In genomic region chr12:24746579-24747296, GRCm38 (mm10) we compare ENCODE assay signal across 8 mouse cellular contexts. TPM values are rescaled to one million over a fixed set of nuclear protein-coding genes. Genes with fewer than 3 reads are reported as not detected.
DNase-seq lines count a peak whose midpoint lies in the region; ATAC-seq and TF ChIP-seq lines count a peak whose summit lies in the region.
"Had no signal": no experiment of that assay in that cellular context is flagged by ENCODE, and none has a peak within 500 bp of the region (broad histone marks: within the 10 kb centered on the region; RNA-seq: fewer than 3 reads in every experiment).

No protein-coding gene starts in this region.

- H3K36me3 ChIP-seq in neural tube, embryonic 13.5 days: no peaks in the 10 kb centered on the region
- H3K36me3 ChIP-seq in heart, embryonic 13.5 days: no peaks in the 10 kb centered on the region
- H3K36me3 ChIP-seq in lung, embryonic 14.5 days (ENCODE audit: insufficient read depth): no peaks in the 10 kb centered on the region

- no peak overlapping the region for H3K4me3 ChIP-seq in neural tube, embryonic 13.5 days
- H3K4me3 ChIP-seq in heart, embryonic 13.5 days: no peak overlapping the region
- no peak overlapping the region for H3K4me3 ChIP-seq in lung, embryonic 14.5 days (ENCODE audit: low read depth, low read length)
- H3K4me3 ChIP-seq: megakaryocyte, embryonic 14.5 days had no signal

- DNase-seq in neural tube, embryonic 10.5 days (ENCODE audit: extremely low spot score, low spot score): no peak
- peak; percentile 62 for DNase-seq in lung, embryonic 14.5 days
- no peak for DNase-seq in layer of hippocampus, adult 18-20 months (ENCODE audit: low spot score in 2 of 2)
- DNase-seq in right cerebral cortex, postnatal 4 days: no peak
- DNase-seq in urinary bladder, postnatal 25 days (ENCODE audit: low spot score): no peak

- 31% methylated on average over 5 of the region's 5 CpGs for WGBS in neural tube, embryonic 13.5 days
- 46% methylated on average over 5 of the region's 5 CpGs for WGBS in heart, embryonic 13.5 days
- 51% methylated on average over 5 of the region's 5 CpGs for WGBS in lung, embryonic 14.5 days

- H3K9me3 ChIP-seq in neural tube, embryonic 13.5 days: no peaks in the 10 kb centered on the region
- no peaks in the 10 kb centered on the region for H3K9me3 ChIP-seq in heart, embryonic 13.5 days
- H3K9me3 ChIP-seq in lung, embryonic 14.5 days (ENCODE audit: low read depth, low read length): no peaks in the 10 kb centered on the region
- H3K9me3 ChIP-seq: megakaryocyte, embryonic 14.5 days had no signal

- ATAC-seq in neural tube, embryonic 13.5 days (ENCODE audit: low read depth): peak; percentile 72
- no peak for ATAC-seq in heart, embryonic 13.5 days (ENCODE audit: extremely low read depth, insufficient number of reproducible peaks, low FRiP score, low TSS enrichment)
- ATAC-seq in lung, embryonic 14.5 days (ENCODE audit: insufficient read depth): peak; percentile 69; the same call in 1 of the 2 replicates

- TF ChIP-seq CTCF in lung, embryonic 14.5 days (IDR thresholded peaks at IDR 0.05; ENCODE audit: low read depth): no peak

- H3K4me1 ChIP-seq in neural tube, embryonic 13.5 days (replicated peaks): peaks cover 17% of the 10 kb centered on the region
- peaks cover 16% of the 10 kb centered on the region for H3K4me1 ChIP-seq in heart, embryonic 13.5 days
- no peaks in the 10 kb centered on the region for H3K4me1 ChIP-seq in lung, embryonic 14.5 days (ENCODE audit: insufficient read depth)

- no peak overlapping the region for H3K4me2 ChIP-seq in neural tube, embryonic 13.5 days
- no peak overlapping the region for H3K4me2 ChIP-seq in heart, embryonic 13.5 days
- H3K4me2 ChIP-seq in lung, embryonic 14.5 days: no peak overlapping the region

- H3K27me3 ChIP-seq in neural tube, embryonic 13.5 days: no peaks in the 10 kb centered on the region
- H3K27me3 ChIP-seq in heart, embryonic 13.5 days (replicated peaks): no peaks in the 10 kb centered on the region; the same call in 1 of the 2 replicates
- H3K27me3 ChIP-seq in lung, embryonic 14.5 days (ENCODE audit: insufficient read depth, low read length): no peaks in the 10 kb centered on the region

- H3K9ac ChIP-seq in neural tube, embryonic 13.5 days: no peak overlapping the region
- H3K9ac ChIP-seq in heart, embryonic 13.5 days: no peak overlapping the region
- H3K9ac ChIP-seq in lung, embryonic 14.5 days: no peak overlapping the region

- peak overlapping the region; percentile 79 for H3K27ac ChIP-seq in neural tube, embryonic 13.5 days (replicated peaks)
- 0 out of 2 replicates have a peak overlapping the region, but pooled peaks have one; percentile 12 for H3K27ac ChIP-seq in heart, embryonic 13.5 days (replicated peaks)
- peak overlapping the region; percentile 26; the same call in 1 of the 2 replicates for H3K27ac ChIP-seq in lung, embryonic 14.5 days (ENCODE audit: low read depth)

RNA-seq across cellular contexts. Expression of gene Rrm2, which starts 38.7 kb away (rescaled TPM):
- 52.2 and 62.1 TPM in 2 replicates for polyA plus RNA-seq in neural tube, embryonic 13.5 days (2015; fragmentation: Nextera tagmentation; extraction: Ambion mirVana)
- polyA plus RNA-seq in heart, embryonic 13.5 days (2015; fragmentation: Nextera tagmentation; extraction: Ambion mirVana): 248 and 263 TPM in 2 replicates
- polyA plus RNA-seq in lung, embryonic 14.5 days (2014; fragmentation: Nextera tagmentation; extraction: Ambion mirVana): 219 and 221 TPM in 2 replicates
- total RNA-seq in layer of hippocampus, adult 18-20 months (2021): 1 to 10 TPM in 1 of 2 experiments, under 1 TPM in 1; 0.71 to 1.5 TPM

Comparison
In these comparisons a context has a peak if more than half of its experiments do, and no peak if none do; other contexts are left out.
1. H3K27ac ChIP-seq: peak in every context shown above with its lines; median percentile 79 in neural tube, embryonic 13.5 days; 26 in lung, embryonic 14.5 days; 12 in heart, embryonic 13.5 days.